Mouse (Mus musculus) heart, postnatal 36 days (tissue): ENCODE results near the gene Tm9sf1. TPM values are rescaled to one million over a fixed set of nuclear protein-coding genes. Genes with fewer than 3 reads are reported as not detected.

ENCODE experiments used
- DNase-seq, 2 experiments: peaks; one replicate each; pipeline ENCODE4 v3.0.0; 2021 to 2022
- intact Hi-C: fragments of 180-260 bp; cut with DNase I; formaldehyde crosslinking; loops from one replicate; pipeline ENCODE4 v1.15.1; 2025
- total RNA-seq, 2 experiments: library from RNA; stranded (reverse); gene quantifications; 2 replicates each; pipeline ENCODE4 v1.2.3; 2021

Tm9sf1 gene
- total RNA-seq, 2 experiments from 2014 or later = 38.3 to 42.1 TPM

DNA sequence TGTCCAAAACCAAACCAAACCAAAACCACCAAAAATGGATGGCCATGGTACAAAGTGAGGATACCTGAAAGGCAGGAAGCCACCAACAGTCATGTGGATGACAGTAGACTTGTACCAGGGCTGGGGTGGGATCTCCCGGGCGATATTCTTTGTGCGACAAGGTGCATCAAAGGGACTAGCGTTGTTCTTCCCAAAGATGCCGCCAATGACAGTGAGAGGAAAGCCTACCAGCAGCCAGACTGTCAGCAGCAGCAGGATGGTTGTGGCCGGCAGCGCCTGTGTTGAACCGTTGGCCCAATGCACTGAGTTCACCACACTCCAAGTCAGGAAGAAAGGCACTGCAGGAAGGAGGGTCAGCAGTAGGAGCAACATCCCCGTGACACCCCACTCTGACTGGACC is 5.8 kb downstream of the Tm9sf1 start, which contains the start of gene Gm49378:
TSS of gene Gm49378 (minus strand) at position 101 of the 400 bp plus-strand sequence.
- DNase-seq = no peak
- intact Hi-C loops = loop anchor here (5.0 kb wide), 2 partner anchors 35 to 85 kb away; partner anchors contain the start of genes Gmpr2, Nedd8 and Rabggta

DNA sequence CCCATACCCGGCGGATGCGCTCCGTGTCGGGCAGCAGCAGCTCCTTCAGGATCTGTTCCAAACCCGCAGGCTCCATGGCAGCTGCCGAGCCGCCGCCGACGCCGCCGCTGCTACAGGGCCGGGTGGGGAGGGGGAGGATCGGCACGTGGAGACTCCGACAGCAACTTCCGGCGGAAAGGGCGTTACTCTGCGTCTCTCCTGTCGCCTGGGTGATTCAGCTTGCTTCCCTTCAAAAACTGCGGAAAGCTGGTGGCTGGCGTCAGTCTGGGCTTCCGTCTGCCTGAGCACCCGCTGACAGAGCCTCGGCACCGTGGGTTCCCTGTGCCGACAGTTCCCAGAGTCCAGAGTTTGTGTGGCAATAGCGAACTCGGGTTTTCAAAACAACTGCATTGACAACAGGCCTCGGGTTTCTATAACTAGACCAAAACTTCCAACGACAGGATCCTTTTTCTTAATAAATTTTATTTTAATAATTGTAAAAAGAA is 8.0 kb downstream of the Tm9sf1 start, which contains the start of gene Ipo4:
TSS of gene Ipo4 (minus strand) at position 435 of the 485 bp plus-strand sequence.
- peak; percentile 84 to 89 for DNase-seq
- intact Hi-C loops = loop anchor here (2.0 to 5.0 kb wide), 3 partner anchors 25 to 87 kb away; partner anchors contain the start of genes Gmpr2, Mdp1, Nedd8 and Rabggta

DNA sequence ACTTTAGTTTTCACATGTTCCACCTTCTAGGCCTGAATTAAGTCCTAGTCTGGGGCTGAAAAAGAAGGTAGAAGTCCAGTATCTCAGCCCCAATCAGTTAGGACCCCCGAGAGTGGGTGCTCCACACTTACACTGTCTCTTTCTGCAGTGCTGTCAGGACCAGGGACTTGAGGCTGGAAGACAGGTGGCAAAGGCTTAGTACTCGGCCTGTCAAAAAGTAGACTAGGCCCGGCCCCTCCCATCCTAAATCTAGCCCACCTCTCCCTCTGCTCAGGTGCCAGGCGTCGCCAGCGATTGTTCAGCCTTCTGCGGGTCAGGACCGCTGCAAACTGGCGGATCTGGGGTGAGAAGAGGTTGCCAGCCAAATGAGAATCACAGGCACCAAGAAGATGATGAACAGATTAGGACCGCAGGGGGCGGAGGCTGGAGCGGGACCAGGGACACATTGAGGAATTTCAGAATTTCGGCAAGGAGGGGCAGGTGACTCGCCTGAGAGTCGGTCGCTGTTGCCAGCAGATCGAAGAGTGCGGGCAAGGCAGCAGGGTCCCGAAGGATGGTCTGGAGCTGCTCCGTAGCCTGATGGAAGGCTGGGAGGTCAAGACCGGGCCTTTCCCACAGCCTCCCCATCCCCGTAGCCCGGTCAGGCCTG is 8.6 kb downstream of the Tm9sf1 start:
- intact Hi-C loops = loop anchor here (2.0 to 5.0 kb wide), 3 partner anchors 26 to 87 kb away; partner anchors contain the start of genes Gmpr2, Mdp1, Nedd8 and Rabggta
- DNase-seq = no peak

DNA sequence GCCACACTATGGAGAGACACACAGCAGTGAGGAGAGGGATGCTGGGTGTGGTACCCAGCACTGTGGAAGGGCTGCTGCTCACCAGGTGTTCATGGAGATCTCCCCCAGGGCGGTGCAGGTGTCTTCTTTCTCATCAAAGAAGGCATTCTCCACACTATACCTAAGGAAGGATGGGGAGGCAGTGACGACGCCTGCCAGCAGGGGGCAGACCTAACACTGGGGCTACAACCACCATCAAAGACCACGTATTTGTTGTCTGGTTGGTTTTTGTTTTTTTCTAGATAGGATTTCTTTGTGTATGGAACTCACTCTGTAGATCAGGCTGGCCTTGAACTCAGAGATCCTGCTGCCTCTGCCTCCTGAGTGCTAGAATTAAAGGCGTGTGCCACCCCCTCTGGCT is 14.3 kb downstream of the Tm9sf1 start:
- intact Hi-C loops = loop anchor here (1.0 to 10.0 kb wide), 2 partner anchors 114 to 265 kb away; no protein-coding TSS in a partner anchor

DNA sequence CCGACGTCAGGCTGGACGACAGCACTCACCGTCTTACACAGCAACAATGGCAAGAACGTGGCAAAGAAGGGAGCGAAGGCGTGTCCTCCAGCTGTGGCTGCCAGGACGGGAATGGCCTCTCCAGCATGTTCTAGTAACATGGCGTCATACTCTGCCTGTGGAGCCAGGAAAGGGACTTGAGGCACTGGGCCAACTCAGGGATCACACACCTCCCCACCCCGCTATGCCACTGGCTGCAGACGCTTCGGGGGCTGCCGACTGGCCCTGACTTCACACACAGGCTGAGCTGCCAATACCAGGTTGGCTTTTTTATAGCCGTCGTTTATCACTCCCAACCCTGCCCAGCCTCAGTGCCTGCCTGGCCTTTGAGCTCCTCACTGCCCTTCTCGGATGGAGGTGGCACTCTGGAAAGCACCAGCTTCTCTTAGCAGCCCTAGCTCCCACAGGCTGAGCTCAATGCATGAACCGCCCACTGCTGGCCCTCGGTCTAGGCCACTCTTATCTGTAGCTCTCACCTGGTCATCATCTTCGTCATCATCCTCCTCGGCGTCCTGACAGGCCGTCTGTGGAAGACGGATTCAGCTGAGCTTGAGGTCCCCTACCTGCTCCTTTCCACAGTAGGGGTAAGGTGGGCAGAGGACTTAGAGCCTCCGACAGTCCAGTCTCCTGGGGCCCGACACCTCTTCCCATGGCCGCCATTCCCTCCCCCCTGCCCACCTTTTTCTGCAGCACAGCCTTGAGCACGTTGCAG is 15.4 kb downstream of the Tm9sf1 start:
- no peak for DNase-seq
- intact Hi-C loops = loop anchor here (10.0 kb wide), 1 partner anchor 267 kb away; no protein-coding TSS in a partner anchor

More for the DNA sequence above, 14.3 kb downstream of the Tm9sf1 start:
- DNase-seq = peak; percentile 55 to 77

DNA sequence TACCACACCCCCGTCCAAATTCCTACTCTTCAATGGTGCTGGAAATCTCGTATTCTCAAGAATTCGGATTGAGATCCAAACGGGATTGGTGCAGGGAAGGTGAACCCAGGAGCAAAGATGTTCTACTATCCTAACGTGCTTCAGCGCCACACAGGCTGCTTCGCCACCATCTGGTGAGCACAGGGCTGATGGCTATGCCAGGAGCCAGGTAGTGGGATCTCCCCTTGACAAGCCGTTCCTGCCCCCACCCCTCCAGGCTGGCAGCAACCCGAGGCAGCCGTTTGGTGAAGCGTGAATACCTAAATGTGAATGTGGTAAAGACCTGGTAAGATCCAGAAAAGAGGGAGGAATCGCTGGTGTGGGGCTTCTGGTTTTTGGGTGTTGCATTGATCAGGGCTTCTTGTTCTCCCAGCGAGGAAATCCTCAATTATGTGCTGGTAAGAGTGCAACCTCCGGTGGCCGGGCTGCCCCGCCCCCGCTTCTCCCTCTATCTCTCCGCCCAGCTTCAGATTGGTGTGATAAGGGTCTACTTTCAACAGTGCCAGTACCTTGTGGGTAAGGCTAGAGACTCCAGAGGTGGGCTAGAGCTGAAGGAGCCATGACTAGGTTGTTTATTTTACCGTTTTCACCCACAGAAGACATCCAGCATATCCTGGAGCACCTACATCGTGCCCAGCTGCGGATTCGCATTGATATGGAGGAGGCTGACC is 25.0 kb downstream of the Tm9sf1 start:
- DNase-seq = no peak
- intact Hi-C loops = no loop called here

DNA sequence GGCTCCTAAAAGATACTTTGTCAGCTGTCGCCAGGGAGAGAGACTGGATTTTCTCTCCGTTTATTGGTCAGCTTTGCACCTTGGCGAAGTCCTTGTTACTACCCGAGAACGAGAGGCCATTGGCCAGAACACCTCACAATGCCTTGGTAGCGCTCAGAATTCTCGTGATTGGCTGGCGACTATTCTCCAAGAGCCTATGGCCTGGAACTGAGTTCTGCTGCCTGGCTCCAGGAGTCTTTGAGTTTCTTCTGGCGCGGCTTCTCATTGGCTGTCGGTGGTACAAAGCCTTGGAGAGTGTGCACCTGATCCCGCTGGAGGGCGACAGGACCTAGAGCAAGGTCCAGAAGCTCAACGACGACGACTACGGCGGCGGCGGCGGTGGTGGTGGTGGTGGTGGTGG is 25.8 kb downstream of the Tm9sf1 start, which contains the start of gene Rec8:
TSS of gene Rec8 (plus strand) at position 216 of the 400 bp plus-strand sequence.
- DNase-seq = no peak
- intact Hi-C loops = no loop called here

DNA sequence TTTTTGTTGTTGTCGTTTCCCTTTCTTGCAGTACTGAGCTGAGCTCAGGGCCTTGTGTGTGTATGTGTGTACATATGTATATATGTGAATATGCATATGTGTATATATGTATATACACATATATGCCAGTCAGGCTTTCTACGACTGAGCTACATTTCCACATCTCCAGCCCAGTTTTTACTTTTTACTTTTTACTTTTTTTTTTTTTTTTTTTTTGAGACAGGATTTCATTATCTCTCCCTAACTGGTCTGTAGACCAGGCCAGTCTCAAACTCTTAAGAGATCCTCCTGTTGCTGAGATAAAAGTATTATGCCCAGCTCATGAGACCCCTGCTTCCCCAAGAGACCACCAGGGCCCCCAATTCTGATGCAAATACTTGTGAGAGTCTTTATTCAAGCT is 26.8 kb downstream of the Tm9sf1 start:
- DNase-seq = no peak
- intact Hi-C loops = no loop called here

DNA sequence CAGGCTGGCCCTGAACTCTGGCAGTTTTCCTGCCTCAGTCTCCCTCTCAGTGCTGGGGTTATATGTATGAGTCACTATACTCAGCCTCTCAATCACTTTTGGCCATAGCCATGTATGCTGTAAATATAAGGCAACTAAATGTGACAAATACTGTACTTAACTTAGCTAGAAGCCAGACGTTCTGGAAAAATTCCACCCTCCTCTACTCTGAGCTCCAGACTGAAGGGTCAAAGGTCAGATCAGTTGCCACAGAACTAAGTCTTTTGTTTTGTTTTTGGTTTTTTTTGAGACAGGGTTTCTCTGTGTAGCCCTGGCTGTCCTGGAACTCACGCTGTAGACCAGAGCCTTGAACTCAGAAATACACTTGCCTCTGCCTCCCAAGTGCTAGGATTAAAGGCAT is 27.7 kb downstream of the Tm9sf1 start:
- DNase-seq = no peak
- intact Hi-C loops = no loop called here

DNA sequence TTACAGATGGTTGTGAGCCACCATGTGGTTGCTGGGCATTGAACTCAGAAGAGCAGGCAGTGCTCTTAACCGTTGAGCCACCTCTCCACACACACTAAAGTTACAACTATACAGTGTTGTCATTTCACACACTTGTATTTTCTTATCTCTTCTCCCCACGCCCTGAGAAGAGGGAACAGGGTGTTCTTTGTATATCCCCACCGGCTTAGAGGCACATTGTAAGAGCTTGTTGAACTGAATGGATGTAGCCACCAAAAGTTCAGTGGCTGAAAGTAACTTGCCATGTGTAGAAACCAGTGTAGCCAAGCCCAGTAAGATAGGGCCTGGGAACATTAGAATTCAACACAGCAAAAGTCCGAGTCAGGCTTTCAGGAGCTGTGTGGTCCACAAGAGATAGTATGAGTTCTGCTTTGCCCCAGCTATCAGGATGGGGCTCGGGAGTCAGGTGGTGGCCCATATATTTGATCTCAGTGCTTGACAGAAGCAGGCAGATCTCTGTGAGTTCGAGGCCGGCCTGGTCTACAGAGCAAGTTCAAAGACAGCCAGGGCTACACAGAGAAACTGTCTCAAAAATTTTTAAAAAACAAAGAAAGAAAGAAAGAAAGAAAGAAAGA is 28.9 kb downstream of the Tm9sf1 start:
- intact Hi-C loops = no loop called here
- DNase-seq = no peak

DNA sequence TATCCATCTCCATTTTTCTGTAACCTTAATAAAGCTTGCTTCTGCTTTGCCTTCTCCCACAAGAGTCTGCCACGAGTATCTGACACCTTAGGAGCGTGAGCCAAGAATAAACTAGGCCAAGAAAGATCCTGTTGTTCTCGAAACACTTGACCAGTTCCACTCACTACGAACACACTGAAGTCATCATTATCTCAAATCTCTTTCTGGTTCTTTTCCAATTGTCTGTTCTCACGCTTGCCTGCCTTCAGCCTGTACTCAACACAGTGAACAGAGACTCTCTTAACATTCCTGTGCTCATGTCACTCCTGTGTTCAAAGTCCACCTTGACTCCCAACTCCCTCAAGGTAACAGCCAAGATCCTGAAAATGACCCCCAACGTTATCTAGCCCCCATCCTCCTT is 30.3 kb downstream of the Tm9sf1 start:
- intact Hi-C loops = no loop called here
- no peak for DNase-seq

DNA sequence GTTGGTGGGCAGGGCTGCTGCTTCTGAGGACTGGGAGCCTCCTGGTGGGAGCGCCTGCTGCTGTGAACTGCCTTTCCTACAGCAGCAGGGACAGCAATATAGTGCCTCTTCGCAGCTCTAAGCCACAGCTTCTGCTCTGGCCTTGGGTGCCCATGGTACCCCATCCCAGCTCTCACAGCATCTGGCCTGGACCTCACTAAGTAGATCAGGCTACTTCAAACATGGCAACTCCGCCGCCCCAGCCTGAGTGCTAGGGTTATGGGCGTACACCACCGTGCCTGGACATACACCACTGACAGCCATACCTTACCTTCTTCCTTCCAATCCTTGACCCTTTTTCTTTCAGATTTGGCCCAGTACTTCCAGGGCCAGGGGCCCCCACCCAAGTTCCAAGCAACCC is 35.3 kb downstream of the Tm9sf1 start:
- no peak for DNase-seq
- intact Hi-C loops = no loop called here

DNA sequence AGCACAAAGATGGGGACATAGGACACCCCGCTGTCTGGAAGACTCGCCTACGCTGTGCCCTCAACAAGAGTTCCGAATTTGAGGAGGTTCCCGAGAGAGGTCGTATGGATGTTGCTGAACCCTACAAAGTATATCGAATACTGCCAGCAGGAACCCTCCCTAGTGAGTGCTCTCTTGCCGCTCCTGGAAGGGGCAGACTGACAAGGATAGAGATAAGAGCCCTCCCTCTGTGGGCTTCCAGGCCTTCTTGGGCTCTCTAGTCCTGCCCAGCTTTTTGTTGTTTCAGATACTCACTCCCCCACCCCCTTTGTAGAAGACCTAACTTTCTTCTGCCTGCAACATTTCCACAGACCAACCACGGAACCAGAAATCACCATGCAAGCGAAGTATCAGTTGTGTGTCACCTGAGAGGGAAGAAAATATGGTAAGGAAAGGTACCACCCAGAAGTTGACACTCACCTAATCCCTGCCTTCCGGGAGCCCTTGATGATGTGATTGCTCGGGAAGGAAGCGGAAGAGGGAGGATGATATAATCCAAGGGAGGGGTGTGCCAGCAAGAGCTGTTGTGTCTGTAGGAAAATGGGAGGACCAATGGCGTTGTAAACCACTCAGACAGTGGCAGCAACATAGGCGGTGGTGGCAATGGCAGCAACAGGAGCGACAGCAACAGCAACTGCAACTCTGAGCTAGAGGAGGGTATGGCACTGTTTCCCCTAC is 37.7 kb downstream of the Tm9sf1 start:
- intact Hi-C loops = loop anchor here (2.0 kb wide), 2 partner anchors 13 to 25 kb away; no protein-coding TSS in a partner anchor

DNA sequence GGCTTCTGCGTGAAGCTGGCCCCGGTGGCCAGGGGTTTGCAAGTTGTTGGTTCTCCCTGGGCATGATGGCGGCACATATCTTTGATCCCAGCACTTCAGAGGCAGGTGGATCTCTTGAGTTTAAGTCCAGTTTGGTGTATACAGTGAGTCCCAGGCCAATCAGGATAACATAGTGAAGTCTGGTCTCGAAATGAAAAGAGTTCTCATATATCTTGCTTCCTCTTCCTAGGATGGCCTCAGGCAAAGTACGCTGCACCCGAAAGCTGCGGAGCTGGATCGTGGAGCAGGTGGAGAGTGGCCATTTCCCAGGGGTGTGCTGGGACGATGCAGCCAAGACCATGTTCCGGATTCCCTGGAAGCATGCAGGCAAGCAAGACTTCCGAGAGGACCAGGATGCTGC is 38.8 kb downstream of the Tm9sf1 start:
- DNase-seq = no peak
- intact Hi-C loops = loop anchor here (2.0 kb wide), 1 partner anchor 26 kb away; no protein-coding TSS in a partner anchor

More for the DNA sequence above, 37.7 kb downstream of the Tm9sf1 start:
- DNase-seq = no peak

DNA sequence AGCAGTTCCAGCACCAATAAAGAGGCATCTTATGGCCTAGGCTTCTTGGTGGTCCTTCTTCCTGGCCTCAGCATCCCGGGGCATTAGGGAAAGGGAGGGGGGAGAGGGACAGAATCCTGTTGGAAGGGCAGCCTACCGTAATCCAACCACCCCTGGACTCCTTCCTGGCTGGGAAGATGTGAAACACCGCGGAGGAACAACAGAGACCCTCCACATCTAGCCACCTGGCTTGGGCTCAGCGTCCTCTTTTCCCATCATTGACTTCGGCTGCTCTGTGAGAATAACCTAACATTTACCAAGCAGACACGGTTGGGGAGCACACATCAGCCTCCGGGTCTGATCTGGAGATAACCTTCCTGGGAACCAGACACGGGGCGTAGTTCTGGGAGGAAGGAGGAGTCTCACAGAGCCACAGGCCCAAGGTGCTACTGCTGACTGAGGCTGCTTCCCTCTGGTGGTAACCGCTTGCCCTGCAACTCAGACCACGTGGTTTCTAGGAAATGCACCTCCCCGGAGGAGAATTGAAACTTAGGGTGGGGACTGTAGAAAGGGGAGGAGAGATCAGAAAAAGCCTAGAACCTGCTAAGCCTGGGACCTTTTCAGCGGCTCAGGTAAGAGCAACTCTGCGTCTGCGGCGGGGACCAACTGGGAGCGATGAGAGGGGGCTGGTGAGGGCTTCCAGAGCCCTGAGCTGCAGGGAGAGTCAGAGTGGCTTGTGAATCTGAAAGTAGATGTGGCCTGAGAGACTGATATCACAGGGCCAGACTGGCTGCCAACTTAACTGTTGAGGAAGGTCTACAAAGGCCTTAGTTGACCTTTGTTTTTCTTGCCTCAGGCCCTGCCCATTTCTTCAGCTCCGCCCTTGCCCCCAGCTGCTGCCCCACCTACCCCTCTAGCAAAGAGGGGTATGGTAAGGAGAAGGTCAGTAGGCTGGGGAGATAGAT is 39.7 kb downstream of the Tm9sf1 start:
- DNase-seq = peak; percentile 90 to 93
- intact Hi-C loops = loop anchor here (2.0 kb wide), 2 partner anchors 27 to 105 kb away; no protein-coding TSS in a partner anchor

DNA sequence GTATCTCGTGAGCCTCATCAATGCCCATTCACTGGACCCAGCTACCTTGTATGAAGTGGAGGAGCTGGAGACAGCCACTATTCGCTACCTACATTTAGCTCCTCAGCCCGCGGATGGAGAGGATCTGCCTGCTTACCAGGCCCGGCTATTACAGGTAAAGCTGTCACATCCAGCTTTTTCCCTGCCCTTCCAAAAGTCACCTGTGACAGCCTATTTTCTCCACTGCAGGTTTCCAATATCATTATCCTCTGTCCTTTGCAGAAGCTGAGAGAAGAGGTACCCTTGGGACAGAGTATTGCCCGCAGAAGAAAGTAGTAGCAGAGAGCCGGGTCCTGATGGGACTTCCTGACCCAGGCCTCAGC is 40.4 kb downstream of the Tm9sf1 start, which contains the start of gene Irf9:
TSS of gene Irf9 (plus strand) at position 301 of the 362 bp plus-strand sequence.
- DNase-seq = no peak
- intact Hi-C loops = loop anchor here (2.0 kb wide), 1 partner anchor 104 kb away; no protein-coding TSS in a partner anchor

DNA sequence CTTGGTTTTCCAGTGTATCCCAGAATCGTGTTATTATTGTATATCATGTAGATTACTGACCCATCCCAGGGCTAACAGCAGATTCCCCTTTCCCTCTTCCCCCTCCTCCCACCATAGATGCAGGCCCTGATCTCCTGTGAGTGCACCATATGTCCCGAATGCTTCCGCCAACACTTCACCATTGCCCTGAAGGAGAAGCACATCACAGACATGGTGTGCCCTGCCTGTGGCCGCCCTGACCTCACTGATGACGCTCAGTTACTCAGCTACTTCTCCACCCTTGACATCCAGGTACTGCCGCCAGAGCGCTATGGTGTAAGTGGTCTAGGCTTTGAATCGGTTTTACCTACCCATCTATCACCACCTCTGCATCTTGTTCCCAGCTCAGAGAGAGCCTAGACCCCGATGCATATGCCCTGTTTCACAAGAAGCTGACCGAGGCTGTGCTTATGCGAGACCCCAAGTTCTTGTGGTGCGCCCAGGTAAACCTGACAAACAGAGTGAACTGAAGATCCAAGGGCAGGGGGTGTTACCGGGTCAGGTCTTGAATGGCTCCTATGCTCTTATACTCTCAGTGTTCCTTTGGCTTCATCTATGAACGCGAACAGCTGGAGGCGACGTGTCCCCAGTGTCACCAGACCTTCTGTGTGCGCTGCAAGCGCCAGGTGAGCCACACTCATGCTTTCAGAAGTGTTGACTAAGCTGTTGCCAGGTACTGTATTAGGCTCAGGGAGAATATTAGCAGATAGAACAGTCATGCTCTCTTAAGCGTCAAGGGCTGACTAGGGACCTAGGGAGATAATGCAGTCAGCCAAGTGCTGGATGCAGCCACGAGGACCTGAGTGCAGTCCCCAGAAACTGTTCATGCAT is 44.9 kb downstream of the Tm9sf1 start:
- intact Hi-C loops = no loop called here
- no peak for DNase-seq
